Mouse (Mus musculus) bone marrow macrophage, adult 2 months (primary cell): ENCODE data around the gene Asgr1.

ENCODE experiments used
- CTCF ChIP-seq: IDR thresholded peaks from 2 replicates; pipeline ENCODE4 v1.5.1; 2012; ENCODE audit warnings: low read depth, mild to moderate bottlenecking, low read length, moderate library complexity
- POLR2A ChIP-seq: IDR thresholded peaks from 2 replicates; pipeline ENCODE4 v1.6.1; 2012; ENCODE audit warnings: mild to moderate bottlenecking, low read depth, low read length, borderline replicate concordance

DNA sequence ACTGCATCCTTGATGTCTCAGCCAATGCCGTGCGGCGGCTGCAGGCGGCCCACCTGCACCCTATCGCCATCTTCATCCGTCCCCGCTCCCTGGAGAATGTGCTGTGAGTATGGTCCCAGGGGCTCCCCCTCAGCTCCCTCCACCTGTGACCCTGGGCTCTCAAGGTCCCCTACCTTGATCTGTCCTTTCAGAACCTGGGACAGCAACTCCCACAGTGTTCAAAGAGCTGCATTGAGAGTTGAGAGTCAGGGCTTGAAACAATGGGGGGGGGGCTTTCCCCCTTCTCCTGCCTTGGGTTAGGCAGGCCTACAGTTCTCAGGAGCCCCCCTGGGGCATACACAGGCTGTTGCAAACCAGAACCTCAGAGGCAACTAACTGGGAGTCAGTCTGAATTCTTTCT, 10.2 kb upstream of the Asgr1 start:
- TF ChIP-seq CTCF (no peak), POLR2A (no peak)
